Mouse (Mus musculus): ENCODE data around the gene Nedd4.

- peak; percentile 75 for TF ChIP-seq ETS1 (IDR thresholded peaks at IDR 0.05; ENCODE audit: low read depth, low read length)
- TF ChIP-seq NRF1 (IDR thresholded peaks at IDR 0.05; ENCODE audit: insufficient read depth, low read depth, low read length, poor library complexity, severe bottlenecking): no peak
- TF ChIP-seq POLR2A (IDR thresholded peaks at IDR 0.05; ENCODE audit: control insufficient read depth in 1 of 2, insufficient read depth in 1 of 2, low read depth in 1 of 2, low read length in 2 of 2, poor library complexity in 1 of 2): peak in 1 of 2 experiments; percentile 38; a peak in 1 of 4 replicates
- TF ChIP-seq E2F4 (IDR thresholded peaks at IDR 0.05; ENCODE audit: borderline replicate concordance, low read depth, low read length): no peak
- no peak for TF ChIP-seq MYB (IDR thresholded peaks at IDR 0.05; ENCODE audit: low read depth, low read length)
Observed at GRCm38 (mm10) chr9:72660139-72660538, 2.0 kb upstream of the Nedd4 start.
